Mouse (Mus musculus) ovary, postnatal 10 days (tissue): ENCODE measurements around the gene Fndc9.

Experiments used
- DNase-seq: peaks from one replicate; pipeline ENCODE4 v3.0.0; 2022; ENCODE audit warnings: low spot score

Gene Fndc9

DNA sequence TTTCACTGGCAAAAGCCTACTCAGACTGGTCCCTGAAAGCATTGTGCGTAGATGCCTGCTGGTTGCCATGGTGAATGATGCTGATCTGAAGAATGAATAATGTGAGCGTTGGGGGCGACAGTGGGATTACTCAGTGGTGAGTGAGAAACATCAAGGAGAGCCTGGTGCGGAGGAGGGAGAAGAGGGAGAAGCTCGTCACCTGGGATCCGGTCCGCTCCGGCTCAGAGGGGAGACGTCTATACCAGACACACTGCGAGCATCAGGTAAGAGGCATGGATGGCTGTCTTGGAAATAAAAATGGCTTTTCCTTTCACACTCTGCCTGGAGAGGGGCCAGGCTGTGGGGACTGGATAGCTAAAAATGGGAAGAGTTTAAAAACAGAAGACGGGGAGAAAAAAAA, at the start of gene Fndc9:
Gene Fndc9 (plus strand): TSS at position 198 of the 400 bp plus-strand sequence.
- DNase-seq: no peak

DNA sequence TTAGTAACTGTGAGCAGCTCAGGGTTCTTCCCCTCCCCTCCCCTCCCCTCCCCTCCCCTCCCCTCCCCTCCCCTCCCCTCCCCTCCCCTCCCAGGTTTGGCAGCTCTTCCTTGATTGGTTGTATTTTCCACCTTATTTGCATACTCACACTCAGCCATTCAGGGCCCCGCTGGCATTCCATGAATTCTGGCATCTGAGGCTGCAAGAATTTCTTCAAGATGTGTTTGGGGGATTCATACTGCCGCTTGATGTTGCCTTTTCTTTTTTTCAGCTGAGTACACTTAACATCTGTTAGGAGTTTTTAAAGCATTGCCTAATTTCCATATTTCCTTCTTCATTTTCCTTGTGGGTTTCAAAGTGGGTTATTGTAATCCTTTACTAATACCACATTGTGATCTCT, 47.0 kb upstream of the Fndc9 start:
- DNase-seq: no peak

DNA sequence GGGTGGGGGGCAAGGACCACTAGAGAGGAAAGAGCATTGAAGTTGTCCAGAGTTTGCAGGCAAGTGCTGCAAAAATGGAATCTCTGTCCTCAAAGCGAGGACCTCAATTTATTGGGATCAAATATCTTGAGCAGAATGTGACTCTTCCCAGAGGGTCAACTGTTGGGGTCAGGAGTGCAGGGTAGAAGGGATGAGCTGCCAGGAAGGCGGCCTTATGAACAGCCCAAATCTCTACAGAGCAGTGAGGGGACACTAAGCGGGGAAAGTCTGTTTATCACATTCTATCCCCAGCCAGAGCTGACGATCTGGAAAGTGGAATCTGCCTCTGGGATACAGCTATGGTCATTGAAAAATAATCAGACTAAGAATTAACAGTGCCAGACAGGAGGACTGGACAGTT, 41.2 kb upstream of the Fndc9 start:
- no peak for DNase-seq

DNA sequence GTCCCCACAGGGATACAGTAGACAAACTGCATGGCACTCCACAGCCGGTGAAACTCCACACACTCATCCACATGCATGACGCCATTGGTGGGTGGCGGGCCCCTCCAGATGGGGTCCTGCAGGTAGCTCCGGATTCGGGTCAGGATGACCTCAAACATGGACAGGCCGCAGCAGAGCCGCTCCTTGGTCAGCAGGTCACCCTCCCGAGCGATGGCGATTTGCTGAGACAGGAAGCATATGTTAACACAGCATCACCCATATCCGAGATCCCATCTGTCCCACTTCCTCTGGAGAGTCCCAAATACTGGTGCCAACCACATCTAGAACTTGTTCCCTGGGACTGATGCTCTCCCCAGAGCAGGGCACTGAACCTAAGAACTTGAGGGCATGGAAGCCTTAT, 34.7 kb upstream of the Fndc9 start:
- DNase-seq: no peak

DNA sequence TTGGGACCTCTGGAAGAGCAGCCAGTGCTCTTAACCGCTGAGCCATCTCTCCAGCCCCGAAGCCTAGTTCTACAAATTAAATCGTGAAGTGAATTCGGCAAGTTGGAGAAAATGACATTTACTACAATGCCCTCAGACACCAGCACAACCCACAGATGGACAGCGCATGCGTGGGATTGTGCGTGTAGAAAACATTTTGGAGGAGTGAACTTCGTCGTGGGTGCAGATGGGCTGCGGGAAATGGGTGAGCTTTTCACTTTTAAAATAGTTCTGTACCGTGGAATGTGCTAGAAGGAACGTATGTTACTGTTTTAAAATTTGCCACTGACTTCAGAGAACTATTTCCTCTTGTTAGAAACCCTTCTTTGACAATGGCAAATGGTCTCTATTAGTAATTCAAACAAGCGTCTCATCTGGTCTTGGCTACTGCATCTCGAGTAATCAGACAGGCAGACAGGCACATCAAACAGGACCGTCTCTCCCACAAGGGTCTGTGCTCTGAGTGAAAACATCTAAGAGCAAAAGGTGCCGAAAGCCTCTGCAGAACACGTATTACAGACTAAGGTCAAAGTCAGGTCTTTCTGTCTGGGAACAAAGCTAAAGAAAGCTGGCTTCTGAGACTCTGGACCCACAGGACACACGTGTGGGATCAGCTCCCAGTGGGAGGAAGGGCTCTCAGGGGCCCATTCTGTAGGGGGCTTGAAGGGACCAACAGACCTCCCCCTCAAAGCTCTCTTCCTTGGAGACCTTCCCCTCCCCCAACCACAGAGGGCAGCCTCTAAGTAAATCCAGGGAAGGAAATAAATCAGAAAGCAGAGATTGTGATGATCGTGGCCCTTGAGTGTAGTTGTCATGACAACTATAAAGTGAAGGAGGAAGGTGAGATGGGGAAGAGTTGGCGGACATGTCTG, 33.4 kb upstream of the Fndc9 start:
- DNase-seq: no peak

DNA sequence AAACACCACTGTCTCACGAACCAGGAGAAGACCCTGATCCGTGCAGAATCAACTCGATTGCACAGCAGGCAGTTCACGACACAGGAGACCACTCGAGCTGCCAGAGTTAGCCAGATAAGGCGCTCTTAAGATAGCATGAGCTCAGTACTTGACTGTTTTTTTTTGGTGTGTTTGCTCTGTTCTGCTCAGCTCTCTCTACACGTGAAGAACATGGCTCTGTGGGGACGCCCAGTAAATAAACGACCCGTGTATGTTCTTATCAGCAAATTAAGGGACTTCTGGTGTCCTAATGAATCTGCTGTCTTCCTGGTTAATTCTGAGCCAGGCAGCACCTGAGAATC, 32.8 kb upstream of the Fndc9 start:
- no peak for DNase-seq

DNA sequence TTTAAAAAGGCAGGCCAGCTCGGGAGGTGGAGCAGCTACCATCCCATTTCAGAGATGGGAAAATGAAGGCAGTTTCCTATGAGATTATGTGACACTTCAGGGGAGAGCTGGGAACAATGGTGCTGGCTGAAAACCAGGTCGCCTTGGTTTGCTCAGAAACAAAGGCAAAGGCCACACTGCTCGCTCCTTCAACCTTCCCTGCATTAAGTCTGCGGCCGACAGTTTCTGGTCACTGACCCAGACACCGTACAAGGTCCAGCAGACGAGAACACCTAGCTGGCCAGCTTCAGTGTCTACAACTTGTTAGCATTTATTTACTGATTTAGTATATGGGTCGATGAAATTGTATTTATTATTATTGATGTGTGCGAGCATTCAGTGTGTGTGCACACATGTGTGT, 30.5 kb upstream of the Fndc9 start:
- no peak for DNase-seq

DNA sequence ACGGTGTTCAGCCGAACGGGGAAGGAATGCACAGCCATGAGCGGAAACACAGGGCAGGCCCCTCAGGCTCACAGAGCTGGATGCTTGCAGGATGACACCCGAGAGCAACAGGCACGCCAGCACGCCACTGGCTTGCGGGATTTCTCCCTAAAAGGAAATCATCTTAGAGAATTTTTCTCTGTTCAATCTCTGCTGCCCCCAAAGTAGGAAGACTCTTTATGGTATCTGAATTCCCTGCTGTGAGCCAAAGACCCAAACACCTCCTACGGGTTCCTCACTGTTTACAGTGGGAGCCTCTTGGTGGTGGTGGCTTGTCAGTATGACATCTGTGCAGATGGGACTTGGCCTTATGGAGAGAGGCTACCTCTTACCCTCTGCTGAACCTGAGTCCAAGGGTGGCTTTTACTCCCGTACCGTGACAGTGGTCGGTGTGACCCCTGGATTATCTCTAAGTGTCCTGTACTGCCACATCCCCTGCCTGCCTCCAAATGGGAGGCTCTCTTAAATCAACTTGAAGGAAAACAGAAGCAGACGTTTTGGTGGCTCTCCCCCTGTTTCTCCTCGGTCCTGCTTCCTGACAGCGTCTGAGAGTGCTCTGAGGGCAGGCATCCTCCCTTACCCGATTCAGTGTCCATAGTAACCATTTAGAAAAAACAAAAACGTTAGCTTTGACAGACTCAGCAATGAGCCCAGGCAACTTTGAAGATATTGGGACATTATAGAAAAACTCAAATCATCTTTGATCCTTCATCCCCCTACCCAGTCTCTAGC, 29.5 kb upstream of the Fndc9 start:
- DNase-seq: no peak

DNA sequence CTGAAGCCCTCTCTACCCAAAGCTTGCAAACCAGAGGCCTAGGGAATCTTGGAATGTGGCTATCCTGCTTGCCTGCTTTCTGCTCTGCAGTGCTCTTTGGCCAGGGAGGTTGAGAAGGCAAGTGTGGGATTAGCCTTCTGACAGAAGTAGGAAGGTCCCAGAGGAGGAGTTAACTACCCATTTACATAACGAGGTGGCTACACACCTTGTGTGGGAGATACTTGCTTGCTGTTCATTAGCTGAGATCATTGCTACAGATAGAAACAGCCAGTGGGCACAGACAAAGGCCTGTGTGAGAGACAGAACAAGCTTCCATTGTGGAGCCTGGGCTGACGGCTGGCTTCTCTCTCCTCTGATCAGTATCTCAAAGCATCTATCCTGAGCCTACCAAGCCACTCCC, 25.4 kb upstream of the Fndc9 start:
- no peak for DNase-seq

DNA sequence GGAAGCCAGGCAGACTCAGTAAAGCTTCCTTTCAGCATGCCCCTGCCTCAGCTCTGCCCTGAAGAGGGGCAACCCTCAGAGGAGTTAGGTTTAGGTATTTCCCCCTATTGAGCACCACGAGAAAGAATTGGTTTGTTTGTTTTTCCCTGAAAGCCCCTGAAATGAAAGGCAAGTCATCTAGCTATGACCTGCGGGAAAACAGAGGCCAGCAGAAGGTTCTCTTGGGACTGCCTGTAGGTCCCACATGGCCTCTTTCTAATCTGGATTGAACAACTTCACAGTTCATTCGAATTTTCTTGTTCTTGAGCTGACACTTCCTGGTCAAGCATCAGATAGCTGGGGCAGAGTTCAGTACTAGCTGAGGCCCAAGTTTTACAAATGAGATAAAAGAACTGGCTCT, 23.5 kb upstream of the Fndc9 start:
- DNase-seq: no peak

DNA sequence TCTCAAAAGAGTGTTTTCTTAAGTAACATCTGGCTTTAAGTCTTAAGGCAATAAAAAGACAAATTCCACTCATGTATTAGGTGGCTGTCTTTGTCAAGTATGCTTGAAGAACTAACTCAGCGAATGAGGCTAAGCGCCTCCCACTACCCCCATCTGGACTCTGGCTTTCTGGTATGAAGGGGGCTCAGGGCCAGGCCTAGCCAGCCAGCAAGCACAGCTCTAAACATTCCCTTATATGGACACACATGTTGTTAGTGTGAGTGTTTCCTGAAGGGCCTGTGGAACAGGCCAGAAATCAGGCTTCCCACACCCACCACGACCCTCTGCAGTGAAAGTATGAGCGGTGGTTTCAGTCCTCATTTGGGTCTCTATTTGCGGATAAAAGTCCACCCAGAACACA, 21.5 kb upstream of the Fndc9 start:
- DNase-seq: no peak

DNA sequence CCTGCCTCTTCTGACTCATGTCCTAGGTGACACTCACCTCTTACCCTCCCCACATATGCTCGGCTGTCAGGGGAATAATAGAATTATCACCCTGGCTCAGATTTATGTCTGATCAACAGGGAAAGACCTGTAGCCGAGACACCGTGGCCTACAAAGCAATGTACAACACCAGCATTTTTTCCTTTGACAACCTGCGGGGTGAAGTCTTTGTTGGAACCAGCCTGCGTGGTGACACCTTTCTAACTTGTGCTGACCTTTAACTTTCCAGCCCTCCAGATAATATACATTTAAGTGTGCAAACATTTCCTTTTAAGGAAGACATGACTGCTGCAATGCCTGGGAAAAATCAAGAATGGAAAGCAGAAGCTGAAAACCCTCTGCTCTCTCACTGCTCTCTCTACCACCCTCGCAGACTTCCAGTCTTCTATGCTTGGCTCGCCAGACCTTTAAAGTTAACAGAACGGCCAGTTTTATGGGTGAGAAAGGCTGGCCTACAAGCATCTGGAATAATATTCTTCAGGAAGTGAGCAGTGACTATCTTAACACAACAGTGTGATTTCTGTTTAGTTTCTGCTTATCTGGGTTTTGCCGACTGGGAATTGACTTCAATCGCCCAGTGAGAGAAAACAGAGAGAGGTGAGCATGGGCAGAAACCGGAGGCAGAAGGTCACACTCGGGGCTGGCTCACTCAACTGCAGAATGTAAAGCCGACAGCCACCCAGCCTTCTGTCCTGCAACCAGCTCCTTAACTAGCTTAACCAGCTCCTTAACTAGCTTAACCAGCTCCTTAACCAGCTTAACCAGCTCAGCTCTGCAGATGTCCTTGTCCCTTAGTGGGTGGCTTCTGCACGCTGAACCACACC, 20.7 kb upstream of the Fndc9 start:
- DNase-seq: no peak

DNA sequence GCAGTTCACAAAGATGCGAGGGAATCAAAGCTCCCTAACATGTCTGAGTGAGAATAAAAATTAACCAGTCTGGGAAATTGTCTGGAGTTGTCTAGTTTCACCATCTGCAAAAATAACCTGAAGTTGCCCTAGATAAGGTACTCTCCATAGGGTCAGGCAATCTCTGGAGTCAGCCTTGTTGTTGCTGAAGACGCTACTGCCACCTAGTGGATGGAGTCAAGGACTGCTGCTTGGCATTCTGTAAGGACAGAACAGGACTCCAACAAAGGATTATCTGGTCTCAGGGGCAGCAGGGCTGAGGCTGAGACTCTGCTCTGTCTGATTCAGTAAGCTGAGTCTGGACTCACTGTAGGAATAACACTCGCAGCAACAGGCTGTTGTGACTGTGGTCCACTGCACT, 20.0 kb upstream of the Fndc9 start:
- no peak for DNase-seq

DNA sequence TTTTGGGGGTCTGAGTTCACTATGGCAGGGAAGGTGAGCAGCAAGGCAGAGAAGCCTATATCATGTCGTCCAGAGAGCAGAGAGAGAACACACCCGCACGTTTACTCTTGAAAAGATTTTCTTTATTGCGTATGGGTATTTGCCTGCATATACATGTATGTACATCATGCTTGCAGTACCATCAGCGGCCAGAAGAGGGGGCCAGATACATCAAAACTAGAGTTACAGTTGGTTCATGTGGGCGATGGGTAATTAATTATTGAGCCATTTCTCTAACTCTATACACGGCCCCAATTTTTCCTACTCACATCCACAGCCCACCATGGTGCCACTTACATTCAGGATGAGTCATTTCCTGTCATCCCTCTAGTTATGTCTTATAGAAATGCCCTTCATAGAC, 18.7 kb upstream of the Fndc9 start:
- no peak for DNase-seq

DNA sequence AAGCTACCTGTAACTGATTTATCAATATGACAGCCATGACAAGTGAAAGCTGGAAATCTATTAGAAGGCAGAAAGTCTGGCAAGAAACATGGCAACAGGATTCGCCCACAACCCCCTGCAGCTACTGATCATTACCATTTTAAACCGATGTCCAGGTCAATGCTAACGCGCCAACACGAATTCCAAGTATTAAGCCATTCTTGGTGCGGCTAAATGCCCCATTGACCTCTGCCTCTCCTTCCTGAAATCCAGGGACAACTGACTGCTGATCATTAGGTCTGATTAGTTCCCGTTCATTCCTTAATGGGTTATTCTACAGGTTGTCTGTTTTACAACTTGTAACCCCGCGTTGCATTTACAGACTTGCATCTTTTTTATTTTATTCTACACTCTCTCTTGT, 17.6 kb upstream of the Fndc9 start:
- no peak for DNase-seq

DNA sequence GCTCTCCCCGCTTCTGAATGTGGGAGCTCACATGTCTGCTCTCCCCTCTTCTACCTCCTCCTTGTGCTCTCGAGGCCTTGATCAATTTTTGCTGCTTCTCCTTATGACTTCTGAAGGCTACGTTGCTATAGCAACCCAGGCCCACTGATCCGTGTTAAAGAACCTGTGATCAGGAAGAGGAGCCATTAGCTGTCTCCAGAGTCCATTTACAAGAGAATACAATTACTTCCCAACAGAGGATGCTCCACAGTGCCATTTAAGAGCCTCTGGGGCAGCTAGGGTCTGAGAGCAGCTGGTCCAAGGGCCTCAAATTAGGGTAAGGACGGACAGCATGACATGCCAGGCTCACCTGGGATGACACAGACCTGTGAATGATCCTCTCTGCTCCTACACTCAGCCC, 16.7 kb upstream of the Fndc9 start:
- no peak for DNase-seq

DNA sequence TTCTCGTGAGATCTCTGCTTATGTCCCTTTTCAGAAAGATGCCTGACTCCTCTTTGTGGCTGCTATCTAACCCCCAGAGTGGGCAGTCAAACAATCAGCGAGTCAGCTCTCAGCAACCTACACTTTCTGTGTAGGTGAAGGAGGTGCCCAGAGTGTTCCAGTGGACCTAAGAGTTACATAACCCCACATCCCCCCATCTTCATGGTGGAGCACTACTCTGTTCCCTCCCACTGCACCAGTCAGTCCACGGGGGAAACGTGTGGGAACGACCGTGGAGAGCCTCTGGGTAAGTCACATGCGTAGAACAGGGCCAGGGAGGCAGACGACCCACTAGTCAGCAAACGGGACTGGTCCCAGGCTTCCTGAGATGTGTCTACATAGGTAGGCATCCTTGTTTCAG, 16.0 kb upstream of the Fndc9 start:
- DNase-seq: no peak

DNA sequence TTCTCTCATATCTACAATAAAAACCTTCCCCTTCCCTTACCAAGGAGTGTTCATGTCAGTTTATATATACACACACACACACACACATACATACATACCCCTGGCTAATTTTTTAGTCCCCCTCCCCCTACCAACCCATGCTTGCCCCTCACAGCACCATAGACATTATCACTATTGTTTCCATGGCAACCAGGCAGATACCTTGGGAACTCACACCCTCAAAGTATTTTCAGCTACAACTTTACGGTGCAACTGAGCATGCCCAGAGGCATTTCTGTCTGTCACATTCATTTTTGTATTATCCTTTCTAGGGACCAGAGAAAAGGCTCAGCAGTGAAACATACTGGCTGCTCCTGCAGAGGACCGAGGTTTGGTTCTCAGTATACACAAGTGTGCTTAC, 15.1 kb upstream of the Fndc9 start:
- no peak for DNase-seq

DNA sequence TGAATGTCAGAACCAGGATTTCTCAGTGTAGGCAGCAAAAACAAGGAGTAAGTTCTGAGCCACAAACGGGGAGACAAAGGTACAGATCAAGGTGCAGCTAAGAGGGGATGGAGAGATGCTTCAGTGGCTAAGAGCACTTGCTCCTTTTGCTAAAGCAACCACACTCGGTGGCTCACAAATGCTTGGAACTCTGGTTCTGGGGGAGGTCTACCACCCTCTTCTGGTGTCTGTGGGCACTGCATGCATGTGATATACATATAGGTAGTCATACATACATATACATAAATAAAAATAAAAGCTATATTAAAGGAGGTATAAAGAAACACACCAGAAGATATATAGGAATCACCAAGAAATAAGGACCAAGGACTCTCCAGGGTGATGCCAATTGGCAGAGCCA, 11.8 kb upstream of the Fndc9 start:
- DNase-seq: no peak

DNA sequence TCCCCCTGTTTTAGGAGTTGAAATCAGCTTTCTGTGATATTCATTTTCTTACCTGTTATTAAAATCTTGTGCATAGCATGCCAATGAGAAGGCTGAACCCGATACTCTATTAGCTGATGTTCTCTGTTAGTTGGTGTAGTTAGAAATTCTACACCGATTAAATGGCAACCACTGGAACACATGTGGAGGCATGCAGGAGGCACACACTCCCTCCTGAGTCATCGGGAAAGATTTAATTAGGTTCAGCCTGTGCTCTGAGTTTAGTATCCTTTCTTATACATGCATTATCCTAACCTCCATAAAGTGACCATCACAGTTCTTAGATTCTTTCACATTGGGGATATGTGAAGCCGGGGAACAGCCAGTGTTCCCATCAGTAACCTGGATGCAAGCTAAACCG, 10.0 kb upstream of the Fndc9 start:
- DNase-seq: no peak

DNA sequence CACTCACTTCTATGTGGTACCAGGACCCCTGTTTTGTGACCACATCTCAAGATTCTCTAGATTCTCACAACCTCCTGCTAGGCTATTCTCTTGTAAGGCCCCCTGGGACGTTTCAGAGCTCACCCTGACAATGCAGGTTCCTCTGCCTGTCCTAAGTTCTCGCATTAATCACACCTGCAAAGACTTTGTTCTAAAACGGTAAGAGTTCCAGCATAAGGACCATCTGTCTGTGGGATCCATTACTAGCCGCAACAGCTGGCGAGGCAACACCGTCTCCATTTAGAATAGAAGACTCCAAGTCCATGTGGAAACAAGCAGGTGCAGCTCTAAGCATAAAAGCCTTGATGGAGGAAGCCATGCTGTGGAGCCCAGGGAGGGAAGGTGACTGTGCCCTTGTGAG, 5.1 kb upstream of the Fndc9 start:
- DNase-seq: no peak

DNA sequence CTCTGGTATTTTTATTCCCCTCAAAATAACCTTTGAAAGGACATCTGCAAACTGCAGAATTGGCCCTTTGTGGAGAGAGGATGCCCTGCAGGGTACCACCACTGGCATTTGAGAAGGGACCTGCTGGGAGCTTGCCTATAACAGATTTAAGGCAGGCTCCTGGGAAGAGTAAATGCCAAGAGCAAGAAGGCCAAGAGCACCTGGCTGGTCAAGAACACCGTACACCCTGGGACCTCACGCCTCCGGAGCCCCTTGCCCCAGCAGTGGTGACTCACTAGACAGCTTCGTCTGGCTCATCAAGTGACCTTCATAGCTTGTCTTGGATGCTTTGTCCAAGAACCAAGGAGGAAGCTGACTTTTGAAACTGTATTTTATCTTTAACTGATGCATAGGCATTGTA, 2.5 kb upstream of the Fndc9 start:
- no peak for DNase-seq

DNA sequence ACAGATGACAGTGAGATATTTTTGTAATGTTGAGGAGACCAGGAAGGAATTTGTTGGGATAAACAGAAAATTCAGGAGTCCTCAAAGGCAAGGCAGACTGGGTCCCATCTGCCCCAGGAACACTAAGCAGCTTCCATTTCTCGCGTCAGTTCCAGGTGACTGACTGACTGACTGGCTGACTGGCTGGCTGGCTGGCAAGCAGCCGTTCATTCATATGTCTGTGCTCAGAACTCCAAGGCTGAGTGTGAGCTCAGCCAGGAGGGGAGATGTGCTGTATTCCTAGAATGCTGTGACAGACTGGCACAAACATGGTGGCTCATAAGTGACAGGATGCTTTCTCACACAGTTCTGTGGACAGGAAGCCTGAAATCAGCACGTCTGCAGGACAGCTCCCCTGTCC, 1.4 kb upstream of the Fndc9 start:
- no peak for DNase-seq
